Mouse (Mus musculus) limb, embryonic 14.5 days (tissue): ENCODE results near the gene Nek8. TPM values are rescaled to one million over a fixed set of nuclear protein-coding genes. Genes with fewer than 3 reads are reported as not detected.

Experiments
- ATAC-seq: fragments of 200-750 bp; cut with Nextera tagmentation; 2 replicates; pipeline ENCODE4 v1.8.0; 2017; ENCODE audit warnings: low read depth, moderate number of reproducible peaks, moderate TSS enrichment; ENCODE audit not compliant: low FRiP score
- DNase-seq: peaks from one replicate; pipeline ENCODE4 v3.0.0-alpha.2; 2015; ENCODE audit warnings: low spot score
- H3K27ac ChIP-seq: fragments of 300-500 bp; sonication (generic); replicated peaks from 2 replicates; pipeline ENCODE4 v1.5.1; 2014; ENCODE audit warnings: low read depth, mild to moderate bottlenecking, low read length, moderate library complexity, mixed read lengths
- H3K27me3 ChIP-seq: fragments of 300-500 bp; sonication (generic); 2 replicates; pipeline ENCODE4 v1.6.1; 2014; ENCODE audit warnings: low read length, mixed read lengths; ENCODE audit not compliant: control insufficient read depth, insufficient read depth
- H3K36me3 ChIP-seq: fragments of 300-500 bp; sonication (generic); 2 replicates; pipeline ENCODE4 v1.6.1; 2014; ENCODE audit warnings: mild to moderate bottlenecking, low read length, moderate library complexity, mixed read lengths; ENCODE audit not compliant: control insufficient read depth, insufficient read depth
- H3K4me1 ChIP-seq: fragments of 300-500 bp; sonication (generic); 2 replicates; pipeline ENCODE4 v1.6.1; 2014; ENCODE audit warnings: antibody characterized with exemption, low read length, mixed read lengths; ENCODE audit not compliant: control insufficient read depth, insufficient read depth
- H3K4me2 ChIP-seq: fragments of 300-500 bp; sonication (generic); replicated peaks from 2 replicates; pipeline ENCODE4 v1.6.1; 2014; ENCODE audit warnings: low read depth, mild to moderate bottlenecking, low read length, moderate library complexity; ENCODE audit not compliant: severe bottlenecking
- H3K4me3 ChIP-seq: fragments of 300-500 bp; sonication (generic); replicated peaks from 2 replicates; pipeline ENCODE4 v1.5.1; 2014; ENCODE audit warnings: low read length
- H3K9ac ChIP-seq: fragments of 300-500 bp; sonication (generic); 2 replicates; pipeline ENCODE4 v1.6.1; 2014; ENCODE audit warnings: mild to moderate bottlenecking, low read depth, low read length, moderate library complexity; ENCODE audit not compliant: severe bottlenecking
- H3K9me3 ChIP-seq: fragments of 300-500 bp; sonication (generic); 2 replicates; pipeline ENCODE4 v1.6.1; 2016; ENCODE audit warnings: low read length; ENCODE audit not compliant: control insufficient read depth
- POLR2A ChIP-seq: fragments of 200-500 bp; IDR thresholded peaks from 2 replicates; pipeline ENCODE4 v1.8.0; 2012; ENCODE audit warnings: inconsistent platforms, mild to moderate bottlenecking, moderate library complexity, borderline replicate concordance; ENCODE audit not compliant: insufficient read depth, insufficient read length; ENCODE audit errors: extremely low read depth
- WGBS: fragments of 180-500 bp; shearing (Covaris S2); extraction: QIAGEN DNeasy Blood & Tissue Kit; methylation state at CpG from one replicate; pipeline ENCODE4 v1.1.7; 2014; 5-methylcytosine and 5-hydroxymethylcytosine counted together
- polyA plus RNA-seq, 2 experiments: library from polyadenylated mRNA; depleted of rRNA in 1 of 2; stranded (reverse) in 1 of 2; unstranded in 1 of 2; fragments of >200 nt; fragmentation: Nextera tagmentation in 1 of 2; extraction: Ambion mirVana in 1 of 2; gene quantifications; 2 replicates each; pipeline versions ENCODE4 v1.2.1 to v1.2.3; 2012 to 2014

The Nek8 gene
- polyA plus RNA-seq, 2 experiments, result 11.9 to 38.3 TPM

- Histone ChIP-seq H3K4me1 (peaks cover 12% of the 10 kb centered on the region), H3K9ac (no peak overlapping the region), H3K9me3 (no peaks in the 10 kb centered on the region), H3K4me2 (no peak overlapping the region), H3K36me3 (peaks cover 6% of the 10 kb centered on the region; the same call in 1 of the 2 replicates), H3K27ac (no peak overlapping the region), H3K27me3 (no peaks in the 10 kb centered on the region), H3K4me3 (no peak overlapping the region)
- ATAC-seq (no peak), DNase-seq (no peak)
- no peak for TF ChIP-seq POLR2A
- 58% methylated on average over 19 of the region's 19 CpGs for WGBS
Observed at GRCm38 (mm10) chr11:78168541-78169468, 7.7 kb downstream of the Nek8 start.

- Histone ChIP-seq H3K9me3 (no peaks in the 10 kb centered on the region), H3K36me3 (peaks cover 8% of the 10 kb centered on the region), H3K4me2 (no peak overlapping the region), H3K4me3 (no peak overlapping the region), H3K4me1 (peaks cover 25% of the 10 kb centered on the region), H3K27ac (no peak overlapping the region), H3K9ac (no peak overlapping the region), H3K27me3 (no peaks in the 10 kb centered on the region)
- TF ChIP-seq POLR2A, result no peak
- DNase-seq (no peak), ATAC-seq (no peak)
- 90% methylated on average over 14 of the region's 14 CpGs for WGBS
Observed at GRCm38 (mm10) chr11:78167257-78167959, 9.1 kb downstream of the Nek8 start.

- no peaks in the 10 kb centered on the region for H3K27me3 ChIP-seq
- peaks cover 32% of the 10 kb centered on the region for H3K4me1 ChIP-seq
- no peak for DNase-seq
- H3K9me3 ChIP-seq, result no peaks in the 10 kb centered on the region
- 61% methylated on average over 6 of the region's 6 CpGs for WGBS
- 0 out of 2 replicates have a peak overlapping the region, but pooled peaks have one; percentile 97 for H3K27ac ChIP-seq
- H3K4me2 ChIP-seq, result peak overlapping the region; percentile 82; the same call in 1 of the 2 replicates
- H3K4me3 ChIP-seq, result no peak overlapping the region
- TF ChIP-seq POLR2A, result no peak
- no peak for ATAC-seq
- peaks cover 13% of the 10 kb centered on the region for H3K36me3 ChIP-seq
- H3K9ac ChIP-seq, result no peak overlapping the region
Observed at GRCm38 (mm10) chr11:78166640-78167039, 9.8 kb downstream of the Nek8 start.

GRCm38 (mm10) chr11:78166161-78166560 lies 10.3 kb downstream of the Nek8 start:
- no peak for DNase-seq
- H3K4me1 ChIP-seq, result peaks cover 32% of the 10 kb centered on the region
- peaks cover 18% of the 10 kb centered on the region for H3K36me3 ChIP-seq
- H3K4me3 ChIP-seq, result peak overlapping the region; percentile 100
- 29% methylated on average over 4 of the region's 4 CpGs for WGBS
- H3K4me2 ChIP-seq, result peak overlapping the region; percentile 82
- H3K27me3 ChIP-seq, result no peaks in the 10 kb centered on the region
- peak overlapping the region; percentile 97 for H3K27ac ChIP-seq
- TF ChIP-seq POLR2A, result no peak
- H3K9me3 ChIP-seq, result no peaks in the 10 kb centered on the region
- no peak overlapping the region for H3K9ac ChIP-seq
- no peak for ATAC-seq

DNA sequence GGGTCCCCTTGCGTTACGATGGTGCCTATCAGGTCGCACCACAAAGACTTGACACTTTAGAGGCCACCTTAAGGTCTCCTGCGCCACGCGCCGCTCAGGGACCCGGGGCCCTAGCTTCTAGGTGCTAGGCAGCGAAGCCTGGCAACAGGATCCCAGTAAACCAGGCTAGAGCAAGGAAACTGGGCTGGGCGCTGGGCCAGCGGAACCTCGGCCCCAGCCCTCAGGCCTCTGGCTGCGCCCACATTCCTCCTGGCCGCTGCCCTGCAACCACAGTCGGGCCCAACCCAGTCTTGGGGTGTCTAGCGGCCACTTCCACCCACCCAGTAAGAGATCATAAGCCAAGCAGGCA lies 10.7 kb downstream of the Nek8 start:
- Histone ChIP-seq H3K4me2 (peak overlapping the region; percentile 82), H3K4me3 (peak overlapping the region; percentile 100), H3K4me1 (peaks cover 32% of the 10 kb centered on the region), H3K9ac (peak overlapping the region; percentile 98), H3K27ac (peak overlapping the region; percentile 97), H3K27me3 (no peaks in the 10 kb centered on the region), H3K9me3 (no peaks in the 10 kb centered on the region), H3K36me3 (peaks cover 22% of the 10 kb centered on the region)
- ATAC-seq (0 out of 2 replicates have a peak, but pooled peaks have one; percentile 1), DNase-seq (peak; percentile 67)
- 5% methylated on average over 16 of the region's 16 CpGs for WGBS
- no peak for TF ChIP-seq POLR2A
